Mouse (Mus musculus): Measurements from ENCODE around the gene Padi4. TPM values are rescaled to one million over a fixed set of nuclear protein-coding genes. Genes with fewer than 3 reads are reported as not detected.
A peak's percentile ranks its signal among the peaks of the same experiment; 100 is the strongest.

Gene Padi4
- polyA plus RNA-seq, 3 experiments from 2014 or later, result 0.82 to 3.4 (median 0.96) TPM

- ATAC-seq, result no peak
Measured at GRCm38 (mm10) chr4:140701716-140702561, 72.1 kb downstream of the Padi4 start.

DNA sequence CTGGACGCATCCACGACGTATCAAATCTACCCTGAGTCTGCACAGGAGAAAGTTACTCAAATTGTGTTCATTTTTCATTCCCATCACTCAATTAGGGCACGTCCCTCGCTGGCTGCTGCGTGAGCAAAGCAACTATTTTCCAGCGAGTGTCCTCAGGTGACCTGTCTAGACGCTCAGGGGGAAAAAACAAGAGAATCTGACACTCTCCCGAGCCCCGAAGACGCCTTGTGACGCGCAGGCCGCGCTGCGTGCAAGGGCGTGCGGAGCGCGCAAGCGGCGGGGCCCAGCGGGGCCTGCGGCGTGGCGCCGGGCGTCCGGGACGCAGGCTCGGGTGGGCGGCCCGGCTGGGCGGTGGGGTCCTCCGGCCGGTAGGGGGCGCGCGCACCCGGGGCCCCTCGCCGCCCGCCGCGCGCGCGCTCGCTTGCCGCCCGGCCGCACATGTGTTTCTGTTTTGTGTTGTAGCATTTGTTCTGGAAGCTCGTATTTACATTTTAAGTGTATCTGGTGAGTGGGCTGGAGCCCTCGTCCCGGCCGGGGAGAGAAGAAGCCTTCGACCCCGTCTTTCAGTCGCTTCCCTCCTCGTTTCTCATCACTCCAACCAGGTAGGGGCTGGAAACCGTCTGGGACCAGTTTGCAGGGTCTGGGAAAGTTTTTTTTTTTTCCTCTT lies 72.9 kb downstream of the Padi4 start:
- peak; percentile 54 for ATAC-seq

DNA sequence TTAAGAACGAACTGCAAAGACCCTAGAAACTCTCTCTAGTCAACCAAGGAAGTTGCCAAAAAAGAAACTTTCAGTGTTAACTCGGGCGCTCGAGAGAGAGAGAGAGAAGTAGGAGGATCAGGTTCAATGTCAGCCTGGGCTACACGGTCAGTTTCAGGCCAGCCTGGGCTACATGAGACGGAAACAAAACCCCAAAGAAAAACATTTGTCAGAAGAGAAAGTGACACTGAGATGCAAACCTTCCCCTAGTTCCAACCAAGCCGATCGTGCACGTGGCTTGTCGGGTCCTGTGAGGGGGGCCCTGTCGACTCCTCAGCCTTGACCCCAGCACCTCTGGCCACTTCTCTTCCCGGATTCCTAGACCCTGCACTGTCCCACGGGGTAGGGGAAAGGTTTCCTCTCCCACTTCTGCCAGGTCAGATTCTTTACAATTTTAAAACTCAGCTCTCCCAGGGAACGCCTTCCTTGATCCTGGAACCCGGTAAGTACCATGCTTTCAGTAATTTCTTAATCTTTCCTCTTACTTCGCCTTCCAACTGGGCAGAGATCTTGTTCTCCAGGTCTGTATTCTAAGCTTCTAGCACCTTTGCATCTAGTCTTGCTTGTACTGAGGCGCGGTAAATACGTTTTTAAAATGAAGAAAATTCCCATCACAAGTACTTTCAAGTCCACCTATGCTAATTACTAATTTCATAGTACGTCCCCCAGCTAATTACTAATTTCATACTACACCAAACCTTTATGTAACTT lies 73.6 kb downstream of the Padi4 start, which contains the start of gene Rcc2:
Gene Rcc2, plus strand, starts transcription at position 273 of the 750 bp plus-strand sequence.
- peak; percentile 9 for ATAC-seq

DNA sequence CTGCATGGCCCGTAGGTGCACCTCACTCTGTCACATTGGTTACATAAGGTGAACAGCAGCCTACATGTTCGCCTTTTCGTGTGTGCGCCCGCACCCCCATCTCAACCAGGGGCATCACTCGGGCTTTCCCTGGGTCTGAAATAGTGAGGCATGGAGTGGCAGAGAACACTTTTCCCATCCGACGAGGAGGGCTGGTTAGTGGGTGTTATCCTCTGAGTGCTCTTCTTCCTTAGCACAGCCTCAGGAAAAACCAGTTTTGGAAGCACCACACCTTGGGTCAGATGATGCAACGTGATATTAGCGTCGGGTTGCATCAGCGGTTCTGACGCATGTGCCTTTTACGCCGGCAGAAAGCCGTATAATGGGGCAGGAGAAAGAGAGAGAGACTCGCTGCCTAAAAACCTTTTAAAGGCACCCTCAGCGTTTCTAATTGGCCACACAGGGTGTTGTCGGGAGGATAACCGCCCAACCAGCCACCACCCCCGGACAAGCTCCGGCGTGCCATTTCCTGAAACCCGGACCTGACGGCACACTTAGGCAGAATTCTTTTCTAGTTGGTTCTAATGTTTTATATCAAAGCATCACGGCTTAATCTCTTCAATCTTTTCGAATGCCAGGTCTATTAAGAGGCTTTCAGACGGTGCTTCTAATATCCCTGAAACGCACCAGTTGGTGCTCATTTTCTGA lies 74.5 kb downstream of the Padi4 start:
- peak; percentile 72 for ATAC-seq

Other genes with a start within 250 kb of the Padi4 start
- under 1 TPM in 1 of 3 experiments, not detected in 2; 0.12 TPM for gene Arhgef10l, start 108.2 kb downstream of the Padi4 start, polyA plus RNA-seq (2017; shearing (Covaris generic))
- 10 to 100 TPM; 13.8 to 21.6 (median 21.0) TPM for gene Rcc2, start 73.7 kb downstream of the Padi4 start, polyA plus RNA-seq (2017; shearing (Covaris generic))
- not detected for gene Padi6, start 31.6 kb downstream of the Padi4 start, polyA plus RNA-seq (2017; shearing (Covaris generic))
- gene Padi3, start 36.4 kb upstream of the Padi4 start, polyA plus RNA-seq (2017; shearing (Covaris generic)), result not detected
- gene Padi1, start 71.5 kb upstream of the Padi4 start, polyA plus RNA-seq (2017; shearing (Covaris generic)), result under 1 TPM in 2 of 3 experiments, not detected in 1; 0.28 to 0.36 TPM
- gene Padi2, start 132.1 kb upstream of the Padi4 start, polyA plus RNA-seq (2017; shearing (Covaris generic)), result 10 to 100 TPM in 1 of 3 experiments, 1 to 10 TPM in 2; 7.9 to 20.2 (median 9.7) TPM
- gene Sdhb, start 187.0 kb upstream of the Padi4 start, polyA plus RNA-seq (2017; shearing (Covaris generic)), result 100 to 1,000 TPM; 275 to 381 (median 276) TPM
- gene Atp13a2, start 212.6 kb upstream of the Padi4 start, polyA plus RNA-seq (2017; shearing (Covaris generic)), result 1 to 10 TPM; 3.1 to 5.9 (median 5.6) TPM
- not detected for gene Mfap2, start 236.2 kb upstream of the Padi4 start, polyA plus RNA-seq (2017; shearing (Covaris generic))

Measured in inflammation-experienced regulatory T-cells, adult 6 months (primary cell).